Mouse (Mus musculus): ENCODE results near the gene Prep. TPM values are rescaled to one million over a fixed set of nuclear protein-coding genes. Genes with fewer than 3 reads are reported as not detected.
A peak's percentile ranks its signal among the peaks of the same experiment; 100 is the strongest.

The Prep gene
- polyA plus RNA-seq, 1 experiment from 2014 or later, result 9.2 TPM

DNA sequence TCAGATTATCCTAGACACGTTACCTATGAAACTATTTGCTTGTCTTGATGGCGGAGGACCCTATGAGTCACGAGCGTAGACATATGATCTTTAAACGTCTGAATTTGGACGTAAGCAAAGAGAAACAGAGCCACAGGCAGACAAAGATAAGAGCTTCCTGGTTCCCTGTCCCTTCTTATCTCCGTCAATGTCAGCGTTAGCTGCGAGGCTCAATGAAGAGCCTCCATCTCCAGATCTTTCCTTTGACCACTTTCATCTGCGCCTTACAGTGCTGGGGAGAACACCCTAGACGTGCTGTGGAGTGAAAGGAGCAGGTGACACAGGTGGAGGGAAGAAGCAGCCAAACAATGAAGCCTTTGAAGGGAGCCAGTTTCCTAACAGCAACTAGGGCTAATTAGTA lies 18.8 kb upstream of the Prep start:
- 6% methylated on average over 11 of the region's 11 CpGs for WGBS (ENCODE audit: insufficient replicate concordance)
- Histone ChIP-seq H3K36me3 (ENCODE audit: control insufficient read depth, insufficient read depth) (no peaks in the 10 kb centered on the region), H3K27ac (ENCODE audit: low read length) (no peak overlapping the region), H3K4me2 (ENCODE audit: low read depth, low read length) (peak overlapping the region; percentile 49), H3K9ac (ENCODE audit: low read depth, low read length) (no peak overlapping the region), H3K4me3 (ENCODE audit: low read depth, low read length) (no peak overlapping the region; the same call in 1 of the 2 replicates), H3K9me3 (replicated peaks; ENCODE audit: control insufficient read depth, low read length) (no peaks in the 10 kb centered on the region), H3K27me3 (ENCODE audit: control insufficient read depth, insufficient read depth, low read depth, low read length) (no peaks in the 10 kb centered on the region), H3K4me1 (ENCODE audit: control insufficient read depth, low read depth, low read length) (peaks cover 8% of the 10 kb centered on the region)
- peak; percentile 55 for ATAC-seq (ENCODE audit: low read depth)

DNA sequence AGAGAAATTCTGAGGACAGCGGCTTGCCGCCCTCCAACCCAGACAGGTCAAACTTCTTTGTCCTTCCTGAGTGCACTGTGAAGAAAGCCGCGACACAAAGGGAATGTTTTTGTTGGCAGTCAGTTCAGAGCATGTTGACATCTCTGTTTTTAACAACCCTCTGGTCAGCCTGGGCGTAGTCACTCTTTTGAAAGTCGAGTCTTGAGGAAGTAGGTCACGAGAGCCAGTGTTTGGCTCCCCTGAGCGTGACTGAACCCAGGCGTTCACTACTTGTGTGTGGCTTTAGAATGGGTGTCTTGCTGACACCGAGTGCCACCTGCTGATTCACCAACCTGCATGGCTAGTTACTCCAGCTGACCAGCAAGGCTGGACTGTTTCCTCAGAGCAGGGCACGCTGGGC lies 18.4 kb upstream of the Prep start:
- no peak for ATAC-seq (ENCODE audit: low read depth)
- WGBS (ENCODE audit: insufficient replicate concordance), result 26% methylated on average over 11 of the region's 11 CpGs
- no peak overlapping the region for H3K27ac ChIP-seq (ENCODE audit: low read length)
- no peaks in the 10 kb centered on the region for H3K36me3 ChIP-seq (ENCODE audit: control insufficient read depth, insufficient read depth)
- no peak overlapping the region for H3K9ac ChIP-seq (ENCODE audit: low read depth, low read length)
- H3K4me3 ChIP-seq (ENCODE audit: low read depth, low read length), result no peak overlapping the region
- H3K9me3 ChIP-seq (replicated peaks; ENCODE audit: control insufficient read depth, low read length), result no peaks in the 10 kb centered on the region
- H3K4me1 ChIP-seq (ENCODE audit: control insufficient read depth, low read depth, low read length), result peaks cover 8% of the 10 kb centered on the region
- H3K4me2 ChIP-seq (ENCODE audit: low read depth, low read length), result peak overlapping the region; percentile 49
- H3K27me3 ChIP-seq (ENCODE audit: control insufficient read depth, insufficient read depth, low read depth, low read length), result no peaks in the 10 kb centered on the region

DNA sequence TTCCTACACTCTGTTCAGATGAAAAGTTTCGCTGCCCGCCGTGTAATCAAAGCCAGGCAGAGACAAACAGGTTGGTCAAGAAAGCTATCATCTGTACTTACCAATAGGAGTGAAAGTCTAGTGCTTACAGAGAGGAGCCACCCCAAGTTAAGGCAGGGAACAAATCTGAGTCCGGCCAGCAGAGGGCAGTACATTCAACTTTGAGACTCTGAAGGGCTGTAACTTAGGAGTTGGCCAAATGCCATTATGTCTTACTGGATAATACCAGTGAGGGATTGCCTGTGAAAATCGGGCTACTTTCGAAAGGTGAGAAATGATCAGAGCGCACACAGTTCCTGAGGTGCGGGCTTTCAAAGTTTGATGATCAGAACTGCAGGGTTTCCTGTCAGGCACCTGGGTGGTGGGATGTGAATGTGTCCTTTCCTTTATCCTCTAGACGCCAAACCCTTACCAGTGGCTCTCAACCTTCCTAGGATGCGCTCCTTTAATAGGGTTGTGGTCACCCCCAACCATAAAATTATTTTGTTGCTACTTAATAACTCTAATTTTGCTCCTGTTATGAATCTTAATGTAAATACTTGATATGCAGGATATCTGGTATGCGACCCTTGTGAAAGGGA lies 15.8 kb upstream of the Prep start:
- Histone ChIP-seq H3K27me3 (ENCODE audit: control insufficient read depth, insufficient read depth, low read depth, low read length) (no peaks in the 10 kb centered on the region), H3K27ac (ENCODE audit: low read length) (no peak overlapping the region), H3K4me3 (ENCODE audit: low read depth, low read length) (no peak overlapping the region), H3K9ac (ENCODE audit: low read depth, low read length) (no peak overlapping the region), H3K4me1 (ENCODE audit: control insufficient read depth, low read depth, low read length) (peaks cover 8% of the 10 kb centered on the region), H3K36me3 (ENCODE audit: control insufficient read depth, insufficient read depth) (no peaks in the 10 kb centered on the region), H3K4me2 (ENCODE audit: low read depth, low read length) (no peak overlapping the region), H3K9me3 (replicated peaks; ENCODE audit: control insufficient read depth, low read length) (no peaks in the 10 kb centered on the region)
- ATAC-seq (ENCODE audit: low read depth), result 0 out of 2 replicates have a peak, but pooled peaks have one; percentile 45
- 41% methylated on average over 11 of the region's 11 CpGs for WGBS (ENCODE audit: insufficient replicate concordance)

DNA sequence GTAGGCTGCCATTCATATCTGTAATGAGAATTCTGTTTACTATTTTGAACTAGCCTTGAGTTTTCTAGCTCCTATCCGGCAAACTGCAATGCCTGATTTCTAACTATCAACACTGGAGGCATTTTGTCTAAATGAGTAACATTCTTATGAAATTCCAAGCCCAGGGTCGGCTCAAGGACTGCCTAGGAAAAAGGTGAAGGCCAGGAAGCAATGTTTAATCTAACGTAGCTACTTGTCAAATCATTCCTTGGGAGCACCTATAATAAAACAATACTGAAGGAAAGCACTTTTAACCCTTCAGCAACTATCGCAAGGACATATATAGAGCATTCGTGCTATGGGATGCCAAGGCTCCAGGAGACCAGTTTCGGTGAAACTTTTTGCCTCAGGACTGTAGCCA lies 8.6 kb upstream of the Prep start:
- no peak overlapping the region for H3K4me3 ChIP-seq (ENCODE audit: low read depth, low read length)
- ATAC-seq (ENCODE audit: low read depth), result no peak

DNA sequence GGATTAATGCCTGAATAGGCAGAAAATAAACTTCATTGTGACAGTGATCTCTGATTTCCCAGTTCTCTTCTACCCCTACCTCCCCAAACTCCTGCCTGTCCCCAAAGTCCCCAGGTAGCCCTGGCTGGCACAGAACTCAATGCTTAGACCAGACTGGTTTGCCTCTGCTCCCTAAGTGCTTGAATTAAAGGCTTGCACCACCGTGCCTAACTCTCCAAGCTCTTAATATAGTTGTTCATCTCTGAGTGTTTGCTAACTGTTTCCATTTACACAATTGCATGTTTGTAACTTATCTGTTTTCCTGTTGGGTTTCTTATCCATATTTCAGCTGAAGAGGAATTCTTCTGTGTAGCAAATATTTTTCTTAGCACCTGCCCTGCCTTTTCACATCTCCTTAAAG lies 6.2 kb upstream of the Prep start:
- H3K4me2 ChIP-seq (ENCODE audit: low read depth, low read length), result no peak overlapping the region
- H3K4me1 ChIP-seq (ENCODE audit: control insufficient read depth, low read depth, low read length), result peaks cover 4% of the 10 kb centered on the region
- H3K9ac ChIP-seq (ENCODE audit: low read depth, low read length), result no peak overlapping the region
- H3K27me3 ChIP-seq (ENCODE audit: control insufficient read depth, insufficient read depth, low read depth, low read length), result no peaks in the 10 kb centered on the region
- no peaks in the 10 kb centered on the region for H3K9me3 ChIP-seq (replicated peaks; ENCODE audit: control insufficient read depth, low read length)
- H3K36me3 ChIP-seq (ENCODE audit: control insufficient read depth, insufficient read depth), result no peaks in the 10 kb centered on the region
- 29% methylated on average over 1 of the region's 1 CpGs for WGBS (ENCODE audit: insufficient replicate concordance)
- ATAC-seq (ENCODE audit: low read depth), result no peak
- H3K4me3 ChIP-seq (ENCODE audit: low read depth, low read length), result no peak overlapping the region
- no peak overlapping the region for H3K27ac ChIP-seq (ENCODE audit: low read length)

More for the DNA sequence above, 8.6 kb upstream of the Prep start:
- Histone ChIP-seq H3K9ac (ENCODE audit: low read depth, low read length) (no peak overlapping the region), H3K27ac (ENCODE audit: low read length) (no peak overlapping the region), H3K36me3 (ENCODE audit: control insufficient read depth, insufficient read depth) (no peaks in the 10 kb centered on the region), H3K4me1 (ENCODE audit: control insufficient read depth, low read depth, low read length) (no peaks in the 10 kb centered on the region), H3K4me2 (ENCODE audit: low read depth, low read length) (no peak overlapping the region), H3K9me3 (replicated peaks; ENCODE audit: control insufficient read depth, low read length) (no peaks in the 10 kb centered on the region), H3K27me3 (ENCODE audit: control insufficient read depth, insufficient read depth, low read depth, low read length) (no peaks in the 10 kb centered on the region)
- WGBS (ENCODE audit: insufficient replicate concordance), result 74% methylated on average over 6 of the region's 6 CpGs

DNA sequence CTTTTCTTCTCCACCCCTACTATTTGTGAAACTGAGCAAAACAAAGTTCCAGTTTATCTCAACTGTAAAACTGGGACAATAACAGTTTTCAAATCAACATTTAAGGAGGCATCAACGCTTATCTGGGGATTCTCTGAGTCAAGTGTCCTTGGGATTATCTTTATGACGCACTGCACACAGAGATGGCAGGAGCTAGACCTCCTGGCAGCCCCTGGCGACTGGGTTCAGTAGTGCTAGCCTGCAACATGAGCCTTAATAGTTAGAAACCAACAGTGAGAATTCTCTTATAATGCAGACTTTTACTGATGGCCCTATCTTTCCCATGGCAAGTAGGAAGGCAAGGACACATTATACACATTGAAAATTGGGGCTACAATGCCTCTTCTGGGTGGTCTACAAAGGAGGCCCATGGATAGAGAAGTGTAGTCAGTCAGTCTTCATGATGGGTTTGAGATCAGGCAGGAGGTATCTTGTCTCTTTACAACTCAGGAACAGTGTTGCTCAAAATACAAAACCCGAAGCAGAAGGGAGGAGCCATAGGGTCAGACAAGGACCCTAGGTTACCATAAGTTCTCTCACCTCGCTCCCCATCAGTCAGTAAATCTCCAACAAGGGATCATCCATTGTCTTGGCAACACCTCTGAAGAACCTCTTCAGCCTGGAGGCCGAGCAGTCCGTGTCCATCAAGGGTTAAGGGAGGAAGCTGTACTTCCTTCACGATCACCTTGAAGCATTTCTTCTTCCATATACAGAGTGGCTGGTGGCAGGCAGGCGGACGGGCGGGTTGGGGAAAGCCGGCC lies 672 bp upstream of the Prep start:
- peak overlapping the region; percentile 68 for H3K9ac ChIP-seq (ENCODE audit: low read depth, low read length)
- 6% methylated on average over 12 of the region's 12 CpGs for WGBS (ENCODE audit: insufficient replicate concordance)
- no peaks in the 10 kb centered on the region for H3K27me3 ChIP-seq (ENCODE audit: control insufficient read depth, insufficient read depth, low read depth, low read length)
- peak overlapping the region; percentile 85 for H3K4me3 ChIP-seq (ENCODE audit: low read depth, low read length)
- ATAC-seq (ENCODE audit: low read depth), result peak; percentile 16
- H3K27ac ChIP-seq (ENCODE audit: low read length), result peak overlapping the region; percentile 50
- H3K4me2 ChIP-seq (ENCODE audit: low read depth, low read length), result peak overlapping the region; percentile 94
- no peaks in the 10 kb centered on the region for H3K9me3 ChIP-seq (replicated peaks; ENCODE audit: control insufficient read depth, low read length)
- peaks cover 42% of the 10 kb centered on the region for H3K4me1 ChIP-seq (ENCODE audit: control insufficient read depth, low read depth, low read length)
- no peaks in the 10 kb centered on the region for H3K36me3 ChIP-seq (ENCODE audit: control insufficient read depth, insufficient read depth)

DNA sequence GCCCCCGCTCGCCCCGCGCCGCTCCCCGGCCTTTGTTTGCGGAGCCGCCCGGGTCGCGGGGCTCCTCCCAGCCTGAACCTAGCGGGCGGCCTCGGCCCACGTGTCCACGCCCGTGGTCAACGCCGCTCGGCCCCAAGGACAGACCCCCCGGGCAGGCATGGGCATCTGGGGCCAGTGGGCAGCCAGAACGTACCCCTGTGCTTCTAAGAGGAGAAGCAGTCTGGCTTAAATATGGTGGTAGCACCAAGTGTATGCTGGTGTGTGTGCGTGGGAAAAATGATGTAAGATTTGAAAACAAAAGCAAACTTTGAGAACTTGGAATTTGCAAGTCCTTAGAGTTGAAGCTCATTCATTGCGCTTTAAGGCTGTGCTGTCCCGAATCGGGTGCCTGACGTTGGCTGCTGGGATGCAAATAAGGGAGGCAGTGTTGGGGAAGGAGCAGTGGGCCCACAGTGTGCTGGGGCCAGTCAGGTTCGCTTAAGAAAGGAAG lies 478 bp downstream of the Prep start:
- H3K9ac ChIP-seq (ENCODE audit: low read depth, low read length), result peak overlapping the region; percentile 80
- peak overlapping the region; percentile 77 for H3K27ac ChIP-seq (ENCODE audit: low read length)
- ATAC-seq (ENCODE audit: low read depth), result peak; percentile 40
- H3K4me3 ChIP-seq (ENCODE audit: low read depth, low read length), result peak overlapping the region; percentile 85
- peaks cover 45% of the 10 kb centered on the region for H3K4me1 ChIP-seq (ENCODE audit: control insufficient read depth, low read depth, low read length)
- peak overlapping the region; percentile 94 for H3K4me2 ChIP-seq (ENCODE audit: low read depth, low read length)
- no peaks in the 10 kb centered on the region for H3K36me3 ChIP-seq (ENCODE audit: control insufficient read depth, insufficient read depth)
- H3K27me3 ChIP-seq (ENCODE audit: control insufficient read depth, insufficient read depth, low read depth, low read length), result no peaks in the 10 kb centered on the region
- WGBS (ENCODE audit: insufficient replicate concordance), result under 1% methylated on average over 28 of the region's 28 CpGs
- no peaks in the 10 kb centered on the region for H3K9me3 ChIP-seq (replicated peaks; ENCODE audit: control insufficient read depth, low read length)

DNA sequence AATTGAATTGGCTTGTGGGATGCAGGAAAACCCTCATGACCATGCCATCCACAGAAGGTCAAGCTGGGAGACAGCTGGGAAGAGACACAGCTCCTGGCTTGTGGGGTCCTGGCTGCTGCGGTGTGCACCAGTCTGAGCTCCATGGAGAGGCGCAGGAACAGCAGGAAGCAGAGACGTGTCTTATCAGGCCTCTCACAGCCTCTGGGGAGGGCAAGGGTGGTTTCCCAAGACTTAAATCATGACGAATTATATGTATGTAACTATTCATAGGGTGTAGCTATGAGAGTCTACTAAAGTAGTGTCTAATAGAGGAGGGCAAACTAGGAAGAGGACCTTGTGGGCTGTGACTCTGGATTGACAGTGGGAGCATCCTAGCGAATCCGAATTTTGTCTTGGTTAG lies 2.6 kb downstream of the Prep start:
- H3K36me3 ChIP-seq (ENCODE audit: control insufficient read depth, insufficient read depth), result no peaks in the 10 kb centered on the region
- H3K9me3 ChIP-seq (replicated peaks; ENCODE audit: control insufficient read depth, low read length), result no peaks in the 10 kb centered on the region
- no peak overlapping the region for H3K9ac ChIP-seq (ENCODE audit: low read depth, low read length)
- H3K4me1 ChIP-seq (ENCODE audit: control insufficient read depth, low read depth, low read length), result peaks cover 41% of the 10 kb centered on the region
- no peak overlapping the region for H3K4me3 ChIP-seq (ENCODE audit: low read depth, low read length)
- H3K27ac ChIP-seq (ENCODE audit: low read length), result no peak overlapping the region
- H3K27me3 ChIP-seq (ENCODE audit: control insufficient read depth, insufficient read depth, low read depth, low read length), result no peaks in the 10 kb centered on the region
- ATAC-seq (ENCODE audit: low read depth), result no peak
- 39% methylated on average over 6 of the region's 6 CpGs for WGBS (ENCODE audit: insufficient replicate concordance)
- no peak overlapping the region for H3K4me2 ChIP-seq (ENCODE audit: low read depth, low read length)

DNA sequence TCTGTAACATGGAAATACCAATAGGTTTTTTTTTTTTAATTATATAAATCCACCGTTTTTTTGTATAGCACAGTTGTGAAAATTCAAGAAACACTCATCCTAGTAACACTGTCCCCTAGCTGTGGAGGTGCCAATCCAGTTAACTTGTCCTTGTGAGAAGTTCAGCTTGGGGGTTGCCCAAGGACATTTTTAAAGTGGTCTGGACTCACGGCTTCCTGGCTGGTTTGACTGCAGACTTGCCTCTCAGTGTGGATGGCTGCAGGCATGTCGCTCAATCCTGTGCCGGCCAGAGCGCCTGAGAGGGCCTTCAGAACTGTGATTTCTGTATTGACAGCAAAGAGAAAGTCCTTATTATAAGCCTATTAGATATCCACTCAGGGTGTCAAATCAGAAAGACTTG lies 3.4 kb downstream of the Prep start:
- H3K27ac ChIP-seq (ENCODE audit: low read length), result no peak overlapping the region
- H3K4me1 ChIP-seq (ENCODE audit: control insufficient read depth, low read depth, low read length), result peaks cover 41% of the 10 kb centered on the region
- H3K9ac ChIP-seq (ENCODE audit: low read depth, low read length), result no peak overlapping the region
- no peak overlapping the region for H3K4me2 ChIP-seq (ENCODE audit: low read depth, low read length)
- no peaks in the 10 kb centered on the region for H3K36me3 ChIP-seq (ENCODE audit: control insufficient read depth, insufficient read depth)
- WGBS (ENCODE audit: insufficient replicate concordance), result 63% methylated on average over 5 of the region's 5 CpGs
- H3K4me3 ChIP-seq (ENCODE audit: low read depth, low read length), result no peak overlapping the region
- no peak for ATAC-seq (ENCODE audit: low read depth)
- no peaks in the 10 kb centered on the region for H3K9me3 ChIP-seq (replicated peaks; ENCODE audit: control insufficient read depth, low read length)
- H3K27me3 ChIP-seq (ENCODE audit: control insufficient read depth, insufficient read depth, low read depth, low read length), result no peaks in the 10 kb centered on the region

Data from liver, embryonic 16.5 days (tissue).